Mouse (Mus musculus) kidney, embryonic 14.5 days (tissue): Measurements from ENCODE around the gene Atp6v1g2. TPM values are rescaled to one million over a fixed set of nuclear protein-coding genes. Genes with fewer than 3 reads are reported as not detected.

Source experiments
- ATAC-seq: fragments of 200-750 bp; cut with Nextera tagmentation; 2 replicates; pipeline ENCODE4 v1.8.0; 2017; ENCODE audit warnings: moderate number of reproducible peaks, mild to moderate bottlenecking, moderate TSS enrichment, moderate library complexity; ENCODE audit not compliant: low FRiP score, low TSS enrichment
- H3K27ac ChIP-seq: fragments of 300-500 bp; sonication (generic); 2 replicates; pipeline ENCODE4 v1.5.1; 2014; ENCODE audit warnings: low read depth, mild to moderate bottlenecking, low read length, moderate library complexity, mixed read lengths
- H3K27me3 ChIP-seq: fragments of 300-500 bp; sonication (generic); 2 replicates; pipeline ENCODE4 v1.6.1; 2014; ENCODE audit warnings: mild to moderate bottlenecking, low read length; ENCODE audit not compliant: control insufficient read depth, insufficient read depth
- H3K36me3 ChIP-seq: fragments of 300-500 bp; sonication (generic); 2 replicates; pipeline ENCODE4 v1.6.1; 2014; ENCODE audit warnings: low read length, mixed read lengths; ENCODE audit not compliant: control insufficient read depth, insufficient read depth
- H3K4me1 ChIP-seq: fragments of 300-500 bp; sonication (generic); 2 replicates; pipeline ENCODE4 v1.6.1; 2014; ENCODE audit warnings: low read length, mixed read lengths; ENCODE audit not compliant: control insufficient read depth, insufficient read depth
- H3K4me2 ChIP-seq: fragments of 300-500 bp; sonication (generic); replicated peaks from 2 replicates; pipeline ENCODE4 v1.6.1; 2014; ENCODE audit warnings: low read depth, mild to moderate bottlenecking, low read length
- H3K4me3 ChIP-seq: fragments of 300-500 bp; sonication (generic); 2 replicates; pipeline ENCODE4 v1.5.1; 2014; ENCODE audit warnings: mild to moderate bottlenecking, low read length
- H3K9ac ChIP-seq: fragments of 300-500 bp; sonication (generic); 2 replicates; pipeline ENCODE4 v1.6.1; 2014; ENCODE audit warnings: low read depth, mild to moderate bottlenecking, low read length, moderate library complexity
- H3K9me3 ChIP-seq: fragments of 300-500 bp; sonication (generic); 2 replicates; pipeline ENCODE4 v1.6.1; 2016; ENCODE audit warnings: low read length; ENCODE audit not compliant: control insufficient read depth
- WGBS: fragments of 180-500 bp; shearing (Covaris S2); extraction: QIAGEN DNeasy Blood & Tissue Kit; methylation state at CpG from one replicate; pipeline ENCODE4 v1.1.7; 2014; 5-methylcytosine and 5-hydroxymethylcytosine counted together
- polyA plus RNA-seq: library from polyadenylated mRNA; unstranded; fragments of >200 nt; fragmentation: Nextera tagmentation; extraction: Ambion mirVana; gene quantifications from 2 replicates; pipeline ENCODE4 v1.2.1, GENCODE M21; 2014

The Atp6v1g2 gene
- polyA plus RNA-seq, 1 experiment from 2014 or later, result 6.4 TPM

- Histone ChIP-seq H3K4me3 (no peak overlapping the region), H3K4me1 (no peaks in the 10 kb centered on the region), H3K27ac (no peak overlapping the region), H3K36me3 (peaks cover 47% of the 10 kb centered on the region), H3K27me3 (no peaks in the 10 kb centered on the region), H3K4me2 (no peak overlapping the region), H3K9me3 (no peaks in the 10 kb centered on the region), H3K9ac (no peak overlapping the region)
- peak; percentile 34 for ATAC-seq
- WGBS, result 56% methylated on average over 11 of the region's 11 CpGs
These were observed 21.0 kb downstream of the Atp6v1g2 start for GRCm38 (mm10) chr17:35254241-35255098.

- Histone ChIP-seq H3K4me3 (no peak overlapping the region), H3K36me3 (peaks cover 39% of the 10 kb centered on the region), H3K4me2 (no peak overlapping the region), H3K27ac (no peak overlapping the region), H3K27me3 (no peaks in the 10 kb centered on the region), H3K9ac (no peak overlapping the region), H3K4me1 (no peaks in the 10 kb centered on the region), H3K9me3 (no peaks in the 10 kb centered on the region)
- 70% methylated on average over 3 of the region's 3 CpGs for WGBS
- ATAC-seq, result no peak
These were observed 21.8 kb downstream of the Atp6v1g2 start for GRCm38 (mm10) chr17:35255301-35255700.

- H3K4me2 ChIP-seq, result no peak overlapping the region
- no peak for ATAC-seq
- H3K9ac ChIP-seq, result no peak overlapping the region
- H3K4me1 ChIP-seq, result no peaks in the 10 kb centered on the region
- 51% methylated on average over 4 of the region's 4 CpGs for WGBS
- no peaks in the 10 kb centered on the region for H3K9me3 ChIP-seq
- no peaks in the 10 kb centered on the region for H3K27me3 ChIP-seq
- no peak overlapping the region for H3K4me3 ChIP-seq
- no peak overlapping the region for H3K27ac ChIP-seq
- H3K36me3 ChIP-seq, result peaks cover 35% of the 10 kb centered on the region
These were observed 22.2 kb downstream of the Atp6v1g2 start for GRCm38 (mm10) chr17:35255704-35256103.

GRCm38 (mm10) chr17:35257378-35257777, 23.9 kb downstream of the Atp6v1g2 start:
- no peaks in the 10 kb centered on the region for H3K9me3 ChIP-seq
- 62% methylated on average over 1 of the region's 1 CpGs for WGBS
- peaks cover 5% of the 10 kb centered on the region for H3K27me3 ChIP-seq
- H3K9ac ChIP-seq, result no peak overlapping the region
- no peak for ATAC-seq
- H3K4me1 ChIP-seq, result no peaks in the 10 kb centered on the region
- H3K27ac ChIP-seq, result no peak overlapping the region
- H3K4me2 ChIP-seq, result no peak overlapping the region
- H3K36me3 ChIP-seq, result peaks cover 20% of the 10 kb centered on the region
- no peak overlapping the region for H3K4me3 ChIP-seq

GRCm38 (mm10) chr17:35257824-35258491, 24.5 kb downstream of the Atp6v1g2 start:
- no peak for ATAC-seq
- 13% methylated on average over 17 of the region's 17 CpGs for WGBS
- Histone ChIP-seq H3K36me3 (peaks cover 14% of the 10 kb centered on the region), H3K9me3 (no peaks in the 10 kb centered on the region), H3K27me3 (peaks cover 9% of the 10 kb centered on the region), H3K9ac (peak overlapping the region; percentile 45), H3K4me2 (peak overlapping the region; percentile 39; the same call in 1 of the 2 replicates), H3K4me1 (no peaks in the 10 kb centered on the region), H3K4me3 (peak overlapping the region; percentile 18; the same call in 1 of the 2 replicates), H3K27ac (no peak overlapping the region)

GRCm38 (mm10) chr17:35258492-35259478, 25.3 kb downstream of the Atp6v1g2 start:
- peaks cover 16% of the 10 kb centered on the region for H3K27me3 ChIP-seq
- no peak overlapping the region for H3K9ac ChIP-seq
- H3K4me3 ChIP-seq, result no peak overlapping the region
- ATAC-seq, result no peak
- WGBS, result 64% methylated on average over 13 of the region's 14 CpGs
- no peak overlapping the region for H3K4me2 ChIP-seq
- H3K27ac ChIP-seq, result no peak overlapping the region
- no peaks in the 10 kb centered on the region for H3K9me3 ChIP-seq
- no peaks in the 10 kb centered on the region for H3K4me1 ChIP-seq
- peaks cover 6% of the 10 kb centered on the region for H3K36me3 ChIP-seq

- Histone ChIP-seq H3K9me3 (no peaks in the 10 kb centered on the region), H3K4me2 (no peak overlapping the region), H3K4me3 (no peak overlapping the region), H3K9ac (no peak overlapping the region), H3K27me3 (peaks cover 20% of the 10 kb centered on the region), H3K27ac (no peak overlapping the region), H3K4me1 (no peaks in the 10 kb centered on the region), H3K36me3 (no peaks in the 10 kb centered on the region)
- whole genome bisulfite sequencing, result 77% methylated on average over 4 of the region's 4 CpGs
- no peak for ATAC-seq
These were observed 26.2 kb downstream of the Atp6v1g2 start for GRCm38 (mm10) chr17:35259621-35260020.

- no peak overlapping the region for H3K27ac ChIP-seq
- H3K9ac ChIP-seq, result no peak overlapping the region
- no peak for ATAC-seq
- no peaks in the 10 kb centered on the region for H3K4me1 ChIP-seq
- 69% methylated on average over 13 of the region's 13 CpGs for WGBS
- no peaks in the 10 kb centered on the region for H3K36me3 ChIP-seq
- H3K27me3 ChIP-seq, result peaks cover 25% of the 10 kb centered on the region
- no peaks in the 10 kb centered on the region for H3K9me3 ChIP-seq
- H3K4me2 ChIP-seq, result no peak overlapping the region
- H3K4me3 ChIP-seq, result no peak overlapping the region
These were observed 28.2 kb downstream of the Atp6v1g2 start for GRCm38 (mm10) chr17:35261651-35262050.
